Mouse (Mus musculus): Measurements from ENCODE around the gene Gm16181. TPM values are rescaled to one million over a fixed set of nuclear protein-coding genes. Genes with fewer than 3 reads are reported as not detected.
A peak's percentile ranks its signal among the peaks of the same experiment; 100 is the strongest.

Gm16181 gene
- polyA plus RNA-seq, 1 experiment from 2014 or later = 0.62 TPM

DNA sequence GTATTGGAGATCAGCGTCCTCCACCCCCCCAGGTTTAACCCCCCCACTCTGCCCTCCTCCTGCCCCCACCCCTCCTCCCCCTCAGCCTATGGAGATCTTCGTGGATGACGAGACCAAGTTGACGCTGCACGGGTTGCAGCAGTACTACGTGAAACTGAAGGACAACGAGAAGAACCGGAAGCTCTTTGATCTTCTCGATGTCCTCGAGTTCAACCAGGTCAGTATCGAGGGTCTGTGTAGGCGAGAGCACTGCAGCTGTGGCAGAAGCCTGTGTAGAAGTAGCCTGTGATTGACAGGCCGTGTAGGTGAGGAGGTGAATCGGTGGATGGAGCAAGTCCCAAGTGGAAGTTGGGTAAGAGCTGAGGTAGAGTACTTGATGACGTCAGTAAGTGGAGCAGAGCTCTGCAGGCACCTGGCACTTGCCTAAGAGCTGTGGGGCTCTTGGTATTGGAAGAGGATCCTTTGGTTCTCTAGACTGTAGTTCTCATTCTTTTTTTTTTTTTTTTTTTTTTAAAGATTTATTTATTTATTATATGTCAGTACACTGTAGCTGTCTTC, 30.6 kb downstream of the Gm16181 start:
- ATAC-seq = no peak
- Histone ChIP-seq H3K4me3 (replicated peaks; ENCODE audit: low read length) (no peak overlapping the region), H3K9me3 (ENCODE audit: control insufficient read depth, low read length) (no peaks in the 10 kb centered on the region), H3K4me1 (replicated peaks; ENCODE audit: control insufficient read depth, insufficient read depth, low read length) (peaks cover 5% of the 10 kb centered on the region), H3K9ac (replicated peaks; ENCODE audit: low read depth, low read length) (no peak overlapping the region), H3K36me3 (ENCODE audit: control insufficient read depth, insufficient read depth) (peaks cover 69% of the 10 kb centered on the region), H3K4me2 (ENCODE audit: low read length) (no peak overlapping the region), H3K27ac (ENCODE audit: low read length) (no peak overlapping the region), H3K27me3 (replicated peaks; ENCODE audit: control insufficient read depth, insufficient read depth, low read length) (no peaks in the 10 kb centered on the region)
- 83% methylated on average over 15 of the region's 15 CpGs for WGBS

DNA sequence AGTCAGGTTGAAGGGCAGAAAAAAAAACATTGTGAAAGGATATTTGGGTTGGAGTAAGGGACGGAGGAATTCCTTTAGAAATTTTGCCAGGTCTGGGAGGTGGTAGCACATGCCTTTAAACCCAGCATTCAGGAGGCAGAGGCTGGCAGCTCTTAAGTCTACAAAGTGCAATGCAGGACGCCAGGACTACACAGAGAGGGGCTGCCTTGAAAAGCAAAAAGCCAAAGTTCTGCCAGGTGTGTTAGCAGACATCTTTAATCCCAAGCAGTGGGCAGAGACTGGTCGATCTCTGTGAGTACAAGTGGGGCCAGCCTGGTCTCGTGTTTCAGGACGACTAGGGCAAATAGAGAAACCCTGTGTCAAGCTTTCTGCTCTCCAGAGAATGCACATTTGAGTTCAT, 31.3 kb downstream of the Gm16181 start:
- ATAC-seq = no peak
- H3K4me1 ChIP-seq (replicated peaks; ENCODE audit: control insufficient read depth, insufficient read depth, low read length) = 0 out of 2 replicates have a peak, but pooled peaks cover 3% of the 10 kb centered on the region

DNA sequence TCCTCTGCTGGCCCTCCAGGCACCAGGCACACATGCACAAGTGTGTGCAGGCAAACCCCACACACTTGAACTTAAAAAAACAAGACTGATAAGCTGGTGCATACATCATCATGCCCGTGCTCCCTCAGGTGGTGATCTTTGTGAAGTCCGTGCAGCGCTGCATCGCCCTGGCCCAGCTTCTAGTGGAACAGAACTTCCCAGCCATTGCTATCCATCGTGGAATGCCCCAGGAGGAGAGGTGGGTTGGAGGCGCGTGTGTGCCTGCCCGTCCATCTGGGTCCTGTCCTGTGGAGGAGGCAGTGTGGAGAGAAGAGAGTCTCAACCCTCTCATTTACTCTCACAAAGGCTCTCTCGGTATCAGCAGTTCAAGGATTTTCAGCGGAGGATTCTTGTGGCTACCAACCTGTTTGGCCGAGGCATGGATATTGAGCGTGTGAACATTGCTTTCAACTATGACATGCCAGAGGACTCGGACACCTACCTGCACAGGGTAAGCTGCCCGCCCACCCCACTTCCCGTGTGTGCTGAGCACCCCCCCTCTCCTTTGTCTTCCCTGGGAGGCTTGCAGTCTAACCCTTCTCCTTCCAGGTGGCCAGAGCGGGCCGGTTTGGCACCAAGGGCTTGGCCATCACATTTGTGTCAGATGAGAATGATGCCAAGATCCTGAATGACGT, 32.1 kb downstream of the Gm16181 start:
- H3K27ac ChIP-seq (ENCODE audit: low read length) = no peak overlapping the region
- H3K4me3 ChIP-seq (replicated peaks; ENCODE audit: low read length) = no peak overlapping the region
- no peaks in the 10 kb centered on the region for H3K27me3 ChIP-seq (replicated peaks; ENCODE audit: control insufficient read depth, insufficient read depth, low read length)
- WGBS = 82% methylated on average over 18 of the region's 18 CpGs
- ATAC-seq = no peak
- H3K4me2 ChIP-seq (ENCODE audit: low read length) = no peak overlapping the region
- 0 out of 2 replicates have a peak, but pooled peaks cover under 1% of the 10 kb centered on the region for H3K4me1 ChIP-seq (replicated peaks; ENCODE audit: control insufficient read depth, insufficient read depth, low read length)
- no peak overlapping the region for H3K9ac ChIP-seq (replicated peaks; ENCODE audit: low read depth, low read length)
- no peaks in the 10 kb centered on the region for H3K9me3 ChIP-seq (ENCODE audit: control insufficient read depth, low read length)
- peaks cover 54% of the 10 kb centered on the region for H3K36me3 ChIP-seq (ENCODE audit: control insufficient read depth, insufficient read depth)

More for the DNA sequence above, 31.3 kb downstream of the Gm16181 start:
- WGBS = 81% methylated on average over 5 of the region's 5 CpGs
- Histone ChIP-seq H3K4me2 (ENCODE audit: low read length) (no peak overlapping the region), H3K4me3 (replicated peaks; ENCODE audit: low read length) (no peak overlapping the region), H3K9ac (replicated peaks; ENCODE audit: low read depth, low read length) (no peak overlapping the region), H3K9me3 (ENCODE audit: control insufficient read depth, low read length) (no peaks in the 10 kb centered on the region), H3K27me3 (replicated peaks; ENCODE audit: control insufficient read depth, insufficient read depth, low read length) (no peaks in the 10 kb centered on the region), H3K36me3 (ENCODE audit: control insufficient read depth, insufficient read depth) (peaks cover 62% of the 10 kb centered on the region), H3K27ac (ENCODE audit: low read length) (no peak overlapping the region)

DNA sequence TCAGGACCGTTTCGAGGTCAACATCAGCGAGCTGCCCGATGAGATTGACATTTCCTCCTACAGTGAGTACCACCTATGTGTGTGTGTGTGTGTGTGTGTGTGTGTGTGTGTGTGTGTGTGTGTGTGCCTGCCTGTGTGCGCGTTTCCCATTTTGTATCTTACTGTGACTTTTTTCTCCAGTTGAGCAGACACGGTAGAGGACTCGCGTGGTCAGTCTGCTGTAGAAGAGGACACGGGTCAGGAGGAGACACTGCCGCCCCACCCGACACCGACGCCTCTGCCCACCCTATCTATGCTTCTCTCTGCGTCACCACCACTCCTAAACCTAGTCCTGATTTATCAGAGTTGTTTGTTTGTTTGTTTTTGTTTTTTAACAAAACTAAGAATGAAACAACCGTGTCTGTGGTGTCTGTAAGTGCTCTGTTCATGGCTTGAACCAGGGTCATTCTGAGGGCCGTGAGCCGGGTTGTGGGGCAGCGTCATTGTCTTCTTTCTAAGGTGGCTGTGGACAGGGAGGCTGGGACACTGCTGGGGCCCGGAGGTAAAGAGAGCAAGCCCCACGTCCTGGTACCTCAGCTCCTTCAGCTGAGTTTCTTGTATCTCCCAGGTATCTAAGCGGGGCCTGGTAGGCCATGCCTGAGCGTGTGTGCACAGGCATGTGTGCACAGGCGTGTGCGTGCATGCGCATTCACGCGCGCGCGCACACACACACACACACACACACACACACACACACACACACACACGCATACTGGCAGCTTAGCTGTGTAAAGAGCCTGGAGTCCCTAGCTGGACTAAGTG, 32.9 kb downstream of the Gm16181 start:
- ATAC-seq = no peak

DNA sequence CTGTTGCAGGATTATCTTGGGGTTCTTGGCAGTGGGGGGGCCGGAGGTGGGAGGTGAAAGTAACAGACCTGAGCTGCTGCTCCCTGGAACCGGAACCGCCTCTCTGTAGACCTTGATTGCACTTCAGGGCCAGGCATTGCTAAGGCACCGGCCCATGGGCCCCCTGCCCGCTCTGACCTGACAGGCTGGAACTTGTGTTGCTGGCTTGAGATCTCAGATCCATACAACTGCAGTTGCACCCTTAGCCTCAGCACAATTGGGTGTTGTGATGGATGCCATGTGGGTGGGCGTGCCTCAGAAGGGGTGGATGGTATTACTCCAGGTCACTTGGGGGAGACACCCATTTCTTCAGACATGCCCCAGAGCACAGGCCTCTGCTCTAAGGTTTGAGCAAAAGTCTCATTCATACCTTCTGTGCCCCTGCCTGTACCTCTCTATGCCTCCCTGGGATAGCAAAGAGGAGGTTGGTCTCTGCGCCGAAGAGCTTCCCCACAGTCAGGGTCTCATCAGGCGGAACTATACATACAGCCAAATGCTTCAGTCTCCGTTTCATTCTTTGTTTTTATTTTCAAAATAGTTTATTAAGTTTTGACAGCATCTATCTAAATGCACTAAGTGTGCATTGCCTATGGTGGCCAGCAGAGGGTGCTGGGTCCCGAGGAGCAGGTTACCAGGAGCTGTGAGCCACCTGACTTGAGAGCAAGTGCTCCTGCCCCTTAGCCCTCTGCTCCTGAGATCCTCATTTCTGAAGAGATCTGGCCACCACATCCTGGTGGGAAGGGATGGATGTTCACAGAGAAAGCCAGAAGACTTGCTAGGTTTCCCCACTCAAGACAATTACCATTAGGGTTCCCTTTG, 33.8 kb downstream of the Gm16181 start:
- peak; percentile 16; the same call in 1 of the 2 replicates for ATAC-seq
- no peak overlapping the region for H3K4me3 ChIP-seq (replicated peaks; ENCODE audit: low read length)
- no peak overlapping the region for H3K4me2 ChIP-seq (ENCODE audit: low read length)
- no peaks in the 10 kb centered on the region for H3K9me3 ChIP-seq (ENCODE audit: control insufficient read depth, low read length)
- peaks cover 4% of the 10 kb centered on the region; the same call in 1 of the 2 replicates for H3K4me1 ChIP-seq (replicated peaks; ENCODE audit: control insufficient read depth, insufficient read depth, low read length)
- WGBS = 58% methylated on average over 11 of the region's 11 CpGs
- H3K36me3 ChIP-seq (ENCODE audit: control insufficient read depth, insufficient read depth) = peaks cover 38% of the 10 kb centered on the region
- H3K9ac ChIP-seq (replicated peaks; ENCODE audit: low read depth, low read length) = no peak overlapping the region
- no peaks in the 10 kb centered on the region for H3K27me3 ChIP-seq (replicated peaks; ENCODE audit: control insufficient read depth, insufficient read depth, low read length)
- H3K27ac ChIP-seq (ENCODE audit: low read length) = no peak overlapping the region

More for the DNA sequence above, 32.9 kb downstream of the Gm16181 start:
- peaks cover 4% of the 10 kb centered on the region; the same call in 1 of the 2 replicates for H3K4me1 ChIP-seq (replicated peaks; ENCODE audit: control insufficient read depth, insufficient read depth, low read length)
- H3K27ac ChIP-seq (ENCODE audit: low read length) = no peak overlapping the region
- peaks cover 47% of the 10 kb centered on the region for H3K36me3 ChIP-seq (ENCODE audit: control insufficient read depth, insufficient read depth)
- H3K9me3 ChIP-seq (ENCODE audit: control insufficient read depth, low read length) = no peaks in the 10 kb centered on the region
- no peaks in the 10 kb centered on the region for H3K27me3 ChIP-seq (replicated peaks; ENCODE audit: control insufficient read depth, insufficient read depth, low read length)
- H3K9ac ChIP-seq (replicated peaks; ENCODE audit: low read depth, low read length) = no peak overlapping the region
- 84% methylated on average over 32 of the region's 32 CpGs for WGBS
- H3K4me3 ChIP-seq (replicated peaks; ENCODE audit: low read length) = no peak overlapping the region
- no peak overlapping the region for H3K4me2 ChIP-seq (ENCODE audit: low read length)

DNA sequence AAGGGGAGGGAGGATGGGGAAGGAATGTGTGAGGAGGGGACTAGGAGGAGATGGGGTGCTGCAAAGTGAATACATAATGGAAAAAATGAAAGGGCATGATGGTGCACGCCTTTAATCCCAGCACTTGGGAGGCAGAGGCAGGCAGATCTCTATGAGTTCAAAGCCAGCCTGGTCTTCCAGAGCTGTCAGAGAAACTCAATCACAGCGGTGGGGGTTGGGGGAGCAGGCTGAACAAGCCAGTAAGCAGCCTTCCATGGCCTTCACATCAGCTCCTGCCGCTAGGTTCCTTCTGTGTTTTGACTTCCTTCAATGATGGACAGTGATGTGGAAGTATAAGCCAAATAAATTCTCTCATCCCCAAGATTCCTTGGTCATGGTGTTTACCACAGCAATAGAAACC, 34.7 kb downstream of the Gm16181 start:
- Histone ChIP-seq H3K27me3 (replicated peaks; ENCODE audit: control insufficient read depth, insufficient read depth, low read length) (no peaks in the 10 kb centered on the region), H3K36me3 (ENCODE audit: control insufficient read depth, insufficient read depth) (peaks cover 31% of the 10 kb centered on the region), H3K9me3 (ENCODE audit: control insufficient read depth, low read length) (no peaks in the 10 kb centered on the region), H3K9ac (replicated peaks; ENCODE audit: low read depth, low read length) (no peak overlapping the region), H3K4me2 (ENCODE audit: low read length) (no peak overlapping the region), H3K27ac (ENCODE audit: low read length) (no peak overlapping the region), H3K4me3 (replicated peaks; ENCODE audit: low read length) (no peak overlapping the region), H3K4me1 (replicated peaks; ENCODE audit: control insufficient read depth, insufficient read depth, low read length) (peaks cover 4% of the 10 kb centered on the region; the same call in 1 of the 2 replicates)
- no peak for ATAC-seq
- 71% methylated on average over 3 of the region's 3 CpGs for WGBS

DNA sequence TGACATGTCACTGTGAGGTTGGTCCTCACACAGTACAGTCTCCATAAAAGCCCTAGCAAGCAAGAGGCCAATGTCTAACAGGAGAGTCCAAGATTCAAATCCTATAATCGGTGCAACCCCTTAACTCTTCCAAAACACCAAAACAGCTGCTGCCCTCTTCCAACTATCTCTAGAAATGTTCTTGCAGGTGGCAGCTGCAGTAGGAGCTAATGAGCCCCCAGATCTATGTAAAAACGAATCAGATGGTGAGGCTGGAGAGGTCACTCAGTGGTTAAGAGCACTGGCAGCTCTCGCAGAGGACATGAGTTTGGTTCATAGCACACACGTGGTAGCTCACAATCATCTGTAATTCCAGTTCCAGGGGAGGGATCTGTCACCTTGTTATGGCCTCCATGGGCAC, 35.1 kb downstream of the Gm16181 start:
- H3K9ac ChIP-seq (replicated peaks; ENCODE audit: low read depth, low read length) = no peak overlapping the region
- no peak for ATAC-seq
- no peak overlapping the region for H3K4me2 ChIP-seq (ENCODE audit: low read length)
- WGBS = 61% methylated on average over 4 of the region's 4 CpGs
- no peak overlapping the region for H3K4me3 ChIP-seq (replicated peaks; ENCODE audit: low read length)
- peaks cover 27% of the 10 kb centered on the region for H3K36me3 ChIP-seq (ENCODE audit: control insufficient read depth, insufficient read depth)
- H3K27ac ChIP-seq (ENCODE audit: low read length) = no peak overlapping the region
- peaks cover 4% of the 10 kb centered on the region; the same call in 1 of the 2 replicates for H3K4me1 ChIP-seq (replicated peaks; ENCODE audit: control insufficient read depth, insufficient read depth, low read length)
- H3K9me3 ChIP-seq (ENCODE audit: control insufficient read depth, low read length) = no peaks in the 10 kb centered on the region
- no peaks in the 10 kb centered on the region for H3K27me3 ChIP-seq (replicated peaks; ENCODE audit: control insufficient read depth, insufficient read depth, low read length)

DNA sequence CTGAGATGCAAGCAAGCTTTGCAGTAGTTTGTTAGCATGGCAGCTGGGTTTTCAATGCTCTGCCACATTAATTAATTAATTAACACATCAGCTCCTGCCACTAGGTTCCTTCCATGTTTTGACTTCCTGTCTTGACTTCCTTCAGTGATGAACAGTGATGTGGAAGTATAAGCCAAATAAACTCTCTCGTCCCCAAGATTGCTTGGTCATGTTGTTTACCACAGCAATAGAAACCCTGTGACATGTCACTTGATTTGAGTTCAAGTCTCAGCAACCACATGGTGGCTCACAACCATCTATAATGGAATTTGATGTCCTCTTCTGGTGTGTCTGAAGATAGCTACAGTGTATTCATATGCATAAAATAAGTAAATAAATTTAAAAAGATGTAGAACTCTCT, 36.7 kb downstream of the Gm16181 start:
- Histone ChIP-seq H3K4me3 (replicated peaks; ENCODE audit: low read length) (no peak overlapping the region), H3K9me3 (ENCODE audit: control insufficient read depth, low read length) (no peaks in the 10 kb centered on the region), H3K4me1 (replicated peaks; ENCODE audit: control insufficient read depth, insufficient read depth, low read length) (peaks cover 4% of the 10 kb centered on the region; the same call in 1 of the 2 replicates), H3K4me2 (ENCODE audit: low read length) (no peak overlapping the region), H3K9ac (replicated peaks; ENCODE audit: low read depth, low read length) (no peak overlapping the region), H3K27me3 (replicated peaks; ENCODE audit: control insufficient read depth, insufficient read depth, low read length) (no peaks in the 10 kb centered on the region; the same call in 1 of the 2 replicates), H3K36me3 (ENCODE audit: control insufficient read depth, insufficient read depth) (peaks cover 15% of the 10 kb centered on the region), H3K27ac (ENCODE audit: low read length) (no peak overlapping the region)
- ATAC-seq = no peak
- 64% methylated on average over 1 of the region's 1 CpGs for WGBS

Data from forebrain, embryonic 16.5 days (tissue).